Mouse (Mus musculus) stomach, postnatal 0 days (tissue): ENCODE measurements around the gene Ankrd34c.

Experiments
- CTCF ChIP-seq: IDR thresholded peaks from 2 replicates; pipeline ENCODE4 v1.5.1; 2016; ENCODE audit warnings: antibody characterized with exemption, low read depth, mild to moderate bottlenecking, moderate library complexity
- EP300 ChIP-seq: optimal IDR thresholded peaks from 2 replicates; pipeline ENCODE3; 2016; ENCODE audit warnings: antibody characterized with exemption

GRCm38 (mm10) chr9:89686262-89686661, 52.0 kb downstream of the Ankrd34c start:
- TF ChIP-seq CTCF (peak; percentile 38), EP300 (no peak)
